Mouse (Mus musculus) C2C12 (cell line): ENCODE measurements at regions not wholly inside any gene's neighbourhood (a gene's known extent, or its start where the extent isn't known, plus 50 kb on each side); places are given as distances from the start of the nearest gene placed in this dataset.

ENCODE experiments used
- CEBPB ChIP-seq: IDR thresholded peaks from one replicate; pipeline ENCODE4 v1.6.1; 2011; ENCODE audit warnings: low read depth, mild to moderate bottlenecking, control low read depth, moderate library complexity
- CTCF ChIP-seq: IDR thresholded peaks from one replicate; pipeline ENCODE4 v1.5.1; 2011; ENCODE audit not compliant: control insufficient read depth, insufficient read depth, insufficient read length
- MAX ChIP-seq: IDR thresholded peaks from one replicate; pipeline ENCODE4 v1.6.1; 2011; ENCODE audit warnings: mild to moderate bottlenecking, control low read depth
- MYOD1 ChIP-seq: IDR thresholded peaks from one replicate; pipeline ENCODE4 v1.6.1; 2011; ENCODE audit warnings: low read depth; ENCODE audit not compliant: control insufficient read depth, insufficient read length
- USF1 ChIP-seq: IDR thresholded peaks from one replicate; pipeline ENCODE4 v1.6.1; 2011; ENCODE audit warnings: low read depth, mild to moderate bottlenecking, control low read depth, moderate library complexity

- TF ChIP-seq MAX (no peak), CTCF (no peak), CEBPB (no peak), USF1 (no peak), MYOD1 (no peak)
Measured at GRCm38 (mm10) chr16:29977711-29978110, 86.5 kb upstream of the Hes1 start.
